Mouse (Mus musculus) gastrocnemius, adult 2 months (tissue): ENCODE data around the gene Zcchc14. TPM values are rescaled to one million over a fixed set of nuclear protein-coding genes. Genes with fewer than 3 reads are reported as not detected.

Experiments used
- DNase-seq: peaks from one replicate; pipeline ENCODE4 v3.0.0; 2022
- H3K27ac ChIP-seq: fragments of 200-600 bp; 2 replicates; pipeline ENCODE4 v1.8.1; 2022; ENCODE audit warnings: mild to moderate bottlenecking
- H3K4me3 ChIP-seq: fragments of 200-600 bp; 2 replicates; pipeline ENCODE4 v1.8.1; 2022; ENCODE audit warnings: mild to moderate bottlenecking, moderate library complexity
- CTCF ChIP-seq: fragments of 200-600 bp; IDR thresholded peaks from 2 replicates; pipeline ENCODE4 v1.8.1; 2022; ENCODE audit warnings: antibody characterized with exemption, mild to moderate bottlenecking, moderate library complexity
- intact Hi-C: fragments of 180-260 bp; cut with DNase I; formaldehyde crosslinking; loops from one replicate; pipeline ENCODE4 v1.15.1; 2025
- total RNA-seq, 2 experiments: library from RNA; stranded (reverse); gene quantifications; 2 replicates each; pipeline ENCODE4 v1.2.3; 2021

Gene Zcchc14
- total RNA-seq, 2 experiments from 2014 or later, result 18.8 to 22.3 TPM

DNA sequence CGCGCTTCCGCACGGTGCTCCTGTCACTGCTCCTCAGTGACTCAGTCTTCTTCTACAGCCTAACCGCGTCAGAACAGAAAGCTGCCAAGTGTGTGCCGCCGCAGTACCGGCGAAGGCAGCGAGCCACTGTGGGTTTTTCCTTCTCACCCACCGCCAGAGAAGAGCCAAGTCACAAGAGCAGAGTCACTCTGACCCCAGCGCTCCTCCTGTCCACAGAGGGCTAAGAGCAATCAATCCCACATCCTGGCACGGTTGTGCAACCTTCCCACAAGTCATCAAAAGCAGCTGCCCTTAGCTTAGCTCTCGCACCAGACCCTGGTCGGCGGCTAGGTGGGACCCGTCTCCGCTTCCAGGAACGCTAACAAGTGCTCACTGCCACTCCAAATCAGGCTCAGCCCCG, 82.4 kb downstream of the Zcchc14 start:
- peak; percentile 80 for DNase-seq
- intact Hi-C loops, result no loop called here
- Histone ChIP-seq H3K27ac (peak overlapping the region; percentile 99), H3K4me3 (peak overlapping the region; percentile 56)
- TF ChIP-seq CTCF, result no peak

DNA sequence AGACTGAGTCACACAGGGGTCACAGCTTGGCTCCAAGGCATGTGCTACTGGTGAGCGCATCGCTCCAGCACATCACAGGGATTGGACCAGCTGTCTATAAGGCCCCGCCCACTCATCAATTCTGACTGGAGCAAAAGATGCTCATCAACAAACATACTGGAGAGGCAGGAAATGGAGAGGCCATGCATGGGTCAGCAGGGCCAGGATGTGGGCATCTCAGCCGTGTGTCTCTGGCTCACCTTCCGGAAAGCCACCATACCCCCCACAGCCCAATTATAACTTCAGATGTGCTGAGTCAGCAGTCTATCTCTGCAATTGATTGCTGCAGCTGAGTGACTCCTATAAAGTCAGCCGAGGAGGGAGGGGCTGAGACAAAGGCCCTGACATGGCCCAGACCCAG, 84.4 kb downstream of the Zcchc14 start:
- DNase-seq, result no peak
- Histone ChIP-seq H3K27ac (peak overlapping the region; percentile 99), H3K4me3 (no peak overlapping the region)
- intact Hi-C loops, result no loop called here
- TF ChIP-seq CTCF, result no peak

DNA sequence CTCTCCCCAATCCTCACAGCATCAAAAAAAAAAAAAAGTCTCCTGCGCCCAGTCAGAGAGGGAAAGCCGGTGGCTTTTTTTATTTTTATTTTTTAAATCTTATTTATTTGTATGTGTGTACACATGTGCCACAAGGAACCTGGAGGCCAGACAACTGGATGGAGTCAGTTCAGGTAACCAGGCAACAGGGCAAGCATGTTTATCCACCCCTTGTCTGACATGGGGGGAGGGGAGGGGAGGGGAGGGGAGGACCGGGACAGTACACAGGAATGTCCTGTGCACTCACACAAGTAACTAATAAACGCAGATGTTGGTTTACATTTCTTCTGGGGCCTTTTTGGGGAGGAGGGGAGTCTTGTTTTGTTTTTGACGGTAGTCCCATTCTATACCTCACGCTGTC, 89.0 kb downstream of the Zcchc14 start:
- DNase-seq, result no peak
- TF ChIP-seq CTCF, result no peak
- Histone ChIP-seq H3K27ac (peak overlapping the region; percentile 93), H3K4me3 (peak overlapping the region; percentile 29)
- intact Hi-C loops, result loop anchor here (2.0 kb wide), 1 partner anchor 19 kb away; no protein-coding TSS in a partner anchor

DNA sequence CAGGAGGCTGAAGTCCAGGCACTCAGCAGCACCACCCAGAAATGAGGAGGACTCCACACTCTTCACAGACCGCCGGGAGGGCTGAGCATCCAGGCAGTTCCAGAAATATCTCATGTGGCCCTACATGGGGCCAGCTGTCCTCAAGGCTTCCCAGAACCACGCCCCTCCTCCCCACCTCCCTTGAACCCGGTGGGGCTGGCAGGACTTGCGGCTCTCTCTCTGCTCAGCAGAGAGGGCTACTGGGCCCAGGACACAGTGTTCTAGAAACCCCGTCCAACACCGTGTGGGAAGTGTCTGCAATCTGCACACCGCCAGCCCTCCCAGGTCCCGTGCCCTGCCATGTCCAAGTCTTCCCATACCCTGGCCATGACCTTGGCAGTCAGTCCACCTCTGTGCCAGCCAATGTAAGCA, 89.8 kb downstream of the Zcchc14 start:
- no peak for TF ChIP-seq CTCF
- peak; percentile 96 for DNase-seq
- Histone ChIP-seq H3K4me3 (peak overlapping the region; percentile 64), H3K27ac (peak overlapping the region; percentile 93)
- intact Hi-C loops, result loop anchor here (2.0 kb wide), 1 partner anchor 20 kb away; no protein-coding TSS in a partner anchor

DNA sequence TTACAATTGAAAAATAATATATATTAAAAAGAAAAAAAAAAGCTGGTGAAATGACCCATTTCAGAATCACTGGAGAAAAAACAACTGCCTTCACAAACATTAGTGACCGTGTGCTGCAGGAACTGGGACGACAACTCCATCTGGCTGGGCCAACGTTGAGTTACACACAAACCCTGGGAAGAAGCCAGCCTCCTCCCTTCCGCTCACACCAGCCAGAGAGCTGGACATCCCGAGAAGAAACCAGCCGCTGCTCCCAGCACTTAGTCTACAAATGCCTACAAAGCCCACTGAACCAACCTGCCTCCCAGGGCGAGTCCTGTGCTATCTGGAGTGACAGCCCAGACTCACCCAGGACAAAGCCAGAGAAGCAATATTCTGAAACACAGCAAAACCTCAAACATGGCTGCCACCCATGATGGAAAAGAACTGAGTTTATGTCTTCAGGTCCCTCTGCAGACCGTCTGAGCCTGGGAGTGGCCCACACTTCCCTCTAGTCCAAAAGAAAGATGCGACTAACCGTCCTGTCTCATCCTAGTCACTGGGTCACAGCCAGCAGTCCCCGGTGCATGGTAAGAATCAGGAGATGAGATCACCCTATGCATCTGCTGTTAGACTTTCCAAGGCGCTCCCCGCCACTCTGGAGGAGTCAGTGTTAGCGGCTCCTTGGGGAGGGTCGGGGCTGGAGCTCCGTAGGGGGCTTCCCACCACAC, 90.9 kb downstream of the Zcchc14 start:
- Histone ChIP-seq H3K4me3 (peak overlapping the region; percentile 64), H3K27ac (peak overlapping the region; percentile 93)
- no peak for TF ChIP-seq CTCF

DNA sequence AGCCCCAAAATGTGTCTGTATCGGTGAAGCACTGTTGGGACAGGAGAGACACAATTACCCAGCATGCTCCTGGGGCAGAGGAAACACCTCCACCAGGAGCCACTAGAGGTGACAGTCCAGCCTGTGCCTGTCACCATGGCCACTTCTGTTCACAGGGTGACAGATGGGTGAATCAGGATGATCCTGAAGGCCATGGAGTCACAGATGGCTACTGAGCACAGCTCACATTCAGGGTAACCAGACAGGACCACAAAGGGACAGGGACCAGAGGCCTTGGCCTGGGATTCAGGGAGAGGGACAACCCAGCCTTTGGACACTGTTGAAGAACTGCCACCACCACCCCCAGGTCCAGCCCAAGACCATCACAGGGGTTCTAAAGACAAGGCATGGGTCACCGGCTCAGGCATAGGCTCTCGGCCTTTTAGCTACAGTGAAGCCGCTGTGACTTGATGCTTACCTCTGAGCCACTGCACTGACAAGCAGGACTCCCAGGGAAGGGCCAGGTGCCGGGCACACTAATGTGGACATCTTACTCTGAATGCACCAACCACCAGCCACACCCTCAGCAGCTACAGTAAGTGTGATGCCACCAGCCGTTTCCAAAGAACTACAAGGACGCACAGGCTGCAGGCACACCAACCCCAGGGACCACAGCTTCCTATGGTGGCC, 92.1 kb downstream of the Zcchc14 start:
- DNase-seq, result peak; percentile 15
- TF ChIP-seq CTCF, result no peak
- intact Hi-C loops, result no loop called here
- peak overlapping the region; percentile 93 for H3K27ac ChIP-seq
- no peak overlapping the region for H3K4me3 ChIP-seq

More for the DNA sequence above, 90.9 kb downstream of the Zcchc14 start:
- intact Hi-C loops, result loop anchor here (2.0 kb wide), 1 partner anchor 21 kb away; no protein-coding TSS in a partner anchor
- DNase-seq, result peak; percentile 86

DNA sequence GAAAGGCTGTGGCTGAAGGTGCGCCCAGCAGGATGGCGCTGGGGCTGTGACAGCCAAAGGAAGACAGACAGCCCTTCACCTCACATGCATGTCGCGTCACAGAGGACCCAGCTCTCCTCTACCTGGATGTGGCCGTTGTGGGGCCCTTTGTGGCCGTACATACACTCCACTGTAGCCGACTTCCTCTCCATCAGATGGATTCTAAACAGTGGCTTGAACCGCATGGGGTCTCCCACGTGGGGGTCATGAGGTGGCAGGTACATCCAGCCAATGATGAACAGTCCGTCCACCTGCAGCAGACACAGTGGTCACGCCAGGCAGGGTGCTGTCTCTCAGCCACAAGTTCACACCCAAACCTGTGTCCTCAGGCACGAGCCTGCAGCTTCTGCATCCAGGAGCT, 92.9 kb downstream of the Zcchc14 start:
- DNase-seq, result peak; percentile 19
- intact Hi-C loops, result no loop called here
- Histone ChIP-seq H3K27ac (peak overlapping the region; percentile 93; the same call in 1 of the 2 replicates), H3K4me3 (no peak overlapping the region)
- TF ChIP-seq CTCF, result no peak

DNA sequence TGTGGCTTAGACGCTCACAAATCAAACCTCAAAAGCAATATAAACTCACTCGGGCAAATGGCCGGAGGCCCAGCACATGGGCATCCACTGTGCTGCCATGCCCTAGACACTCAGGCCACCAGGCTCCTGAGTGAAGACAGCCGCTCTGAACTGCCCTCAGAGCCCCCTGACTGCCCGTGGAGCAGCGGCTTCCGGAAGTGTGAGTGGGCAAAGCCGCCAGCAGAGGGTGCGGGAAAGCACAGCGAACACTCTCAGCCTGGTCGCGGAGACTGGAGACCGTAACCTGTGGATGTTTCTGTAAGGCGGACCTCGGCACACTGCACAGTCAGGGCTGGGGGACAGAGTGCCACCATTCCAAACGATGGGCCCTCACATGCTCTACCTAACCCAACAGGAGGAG, 94.2 kb downstream of the Zcchc14 start:
- Histone ChIP-seq H3K27ac (no peak overlapping the region), H3K4me3 (no peak overlapping the region)
- intact Hi-C loops, result no loop called here
- DNase-seq, result peak; percentile 9
- TF ChIP-seq CTCF, result no peak

DNA sequence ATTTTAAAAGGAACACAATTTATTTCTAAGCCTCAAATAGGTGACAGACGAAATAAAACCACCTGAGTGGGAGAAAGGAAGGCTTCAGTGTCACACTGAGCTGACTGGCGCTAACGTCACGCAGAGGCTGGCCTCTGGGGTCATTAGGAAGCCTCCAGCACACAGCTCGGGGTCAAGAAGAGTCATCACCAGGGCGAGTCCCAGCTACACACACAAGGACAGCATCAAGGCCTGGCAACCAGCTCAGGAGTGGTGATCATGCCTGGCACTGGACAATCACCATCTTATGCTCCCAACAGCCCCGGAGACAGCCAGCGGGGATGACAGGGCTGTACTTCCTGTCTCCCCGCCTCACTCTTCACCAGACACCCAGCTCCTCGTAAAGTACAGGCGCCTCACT, 95.0 kb downstream of the Zcchc14 start:
- peak; percentile 9 for DNase-seq
- Histone ChIP-seq H3K27ac (no peak overlapping the region), H3K4me3 (no peak overlapping the region)
- no peak for TF ChIP-seq CTCF
- intact Hi-C loops, result no loop called here

DNA sequence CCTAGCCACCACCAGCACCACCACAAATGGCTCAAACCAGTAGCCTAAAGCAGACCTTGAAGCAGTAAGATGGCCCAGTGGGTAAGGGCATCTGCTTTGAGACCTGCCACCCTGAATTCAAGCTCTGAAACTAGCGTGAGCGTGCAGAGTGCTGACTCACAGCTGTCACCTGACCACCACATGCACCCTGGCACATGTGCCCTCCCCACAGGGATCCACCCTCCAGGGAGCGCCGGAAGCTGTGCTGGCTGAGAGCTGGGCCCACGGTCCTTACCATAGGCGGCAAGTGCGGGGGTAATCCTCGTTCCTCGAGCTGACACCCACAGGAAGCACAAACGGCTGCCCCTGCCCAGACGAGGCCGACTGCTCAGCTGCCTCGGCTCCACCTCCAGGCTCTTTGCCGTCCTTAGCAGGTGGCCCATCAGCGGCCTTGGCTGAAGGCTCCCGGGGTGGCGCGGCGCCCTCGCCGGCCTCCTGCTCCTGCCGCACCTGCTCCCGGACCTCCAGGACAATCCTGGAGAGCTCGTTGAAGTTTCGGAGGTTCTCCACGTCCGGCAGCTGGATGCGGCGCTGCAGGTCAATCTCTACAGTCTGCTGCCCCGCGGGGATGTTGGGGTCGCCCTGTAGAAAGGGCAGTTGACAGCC, 98.7 kb downstream of the Zcchc14 start:
- H3K4me3 ChIP-seq, result no peak overlapping the region
- DNase-seq, result peak; percentile 78
- intact Hi-C loops, result no loop called here
- no peak for TF ChIP-seq CTCF
- H3K27ac ChIP-seq, result peak overlapping the region; percentile 93

DNA sequence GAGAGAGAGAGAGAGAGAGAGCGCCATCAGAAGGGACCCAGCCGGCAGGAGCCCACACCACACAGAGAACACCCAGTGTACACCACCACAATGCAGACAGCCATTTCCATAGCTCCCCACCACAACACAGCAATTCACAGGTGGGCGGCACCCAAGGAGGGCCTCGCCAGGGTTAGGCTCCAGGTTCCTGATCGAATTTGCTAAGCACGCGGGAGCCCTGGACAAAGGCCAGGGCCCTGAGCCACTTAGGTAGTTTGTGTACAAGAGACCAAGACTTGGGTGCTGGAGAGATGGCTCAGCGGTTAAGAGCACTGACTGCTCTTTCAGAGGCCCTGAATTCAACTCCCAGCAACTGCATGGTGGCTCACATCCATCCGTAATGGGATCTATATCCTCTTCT, 100.2 kb downstream of the Zcchc14 start:
- no peak overlapping the region for H3K4me3 ChIP-seq
- peak overlapping the region; percentile 93 for H3K27ac ChIP-seq
- no peak for TF ChIP-seq CTCF
- DNase-seq, result peak; percentile 50
- intact Hi-C loops, result no loop called here

DNA sequence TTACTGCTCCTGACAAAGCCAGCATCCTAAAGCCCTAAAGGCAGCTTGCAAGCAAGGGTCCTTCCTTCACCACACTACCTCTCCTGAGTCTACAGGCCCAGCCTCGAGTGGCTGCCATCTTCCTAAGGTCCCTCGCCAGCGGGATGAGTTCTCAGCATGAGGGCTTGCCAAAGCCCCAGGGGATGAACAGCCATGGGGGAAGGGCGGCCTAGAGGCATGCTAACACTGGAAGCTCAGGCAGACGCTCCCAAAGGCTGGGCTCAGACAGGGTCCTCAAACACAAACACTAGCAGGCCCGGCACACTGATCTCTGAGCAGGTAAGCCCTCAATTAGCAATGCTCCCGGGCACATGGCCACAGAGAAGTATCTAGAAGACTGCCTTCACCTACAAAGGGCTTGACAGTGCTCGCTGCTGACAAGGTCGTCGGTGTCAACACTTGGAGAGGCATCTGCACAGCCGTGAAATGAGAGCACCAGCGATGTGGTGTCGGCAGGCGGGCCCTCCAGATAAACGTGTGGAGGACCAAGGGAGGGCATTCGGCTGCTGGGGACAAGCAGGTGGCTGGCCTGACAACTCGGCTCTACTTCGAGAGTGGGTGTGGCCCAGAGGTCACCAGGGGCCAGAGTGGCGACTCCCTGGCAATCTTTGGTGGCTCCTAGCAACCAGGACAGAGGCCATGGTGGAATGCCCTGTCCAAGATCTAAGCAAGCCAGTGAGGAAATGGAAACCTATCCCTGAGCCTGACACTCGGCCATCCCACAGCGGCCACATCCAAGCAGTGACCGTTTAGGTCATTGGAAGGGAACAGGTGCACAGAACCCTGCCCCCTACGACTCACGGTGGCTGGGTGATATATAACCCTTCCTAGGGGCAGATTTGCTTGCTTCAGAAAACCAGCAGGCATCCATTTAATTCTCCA, 101.4 kb downstream of the Zcchc14 start:
- Histone ChIP-seq H3K27ac (peak overlapping the region; percentile 93), H3K4me3 (no peak overlapping the region)
- intact Hi-C loops, result loop anchor here (2.0 kb wide), 1 partner anchor 29 kb away; no protein-coding TSS in a partner anchor
- peak; percentile 90 for DNase-seq
- TF ChIP-seq CTCF, result no peak
